Mouse (Mus musculus): ENCODE results near the gene Ceacam9. TPM values are rescaled to one million over a fixed set of nuclear protein-coding genes. Genes with fewer than 3 reads are reported as not detected.
"Not testable (repeated sequence)": the region's sequence is repeated elsewhere in the genome, so short reads cannot be mapped to it uniquely, and the experiment has no call there.

Ceacam9 gene
- polyA plus RNA-seq (2015; fragmentation: Nextera tagmentation; extraction: Ambion mirVana) = 0.13 and 0.18 TPM in 2 replicates

GRCm38 (mm10) chr7:16721629-16722028 lies at the start of gene Ceacam9:
TSS of gene Ceacam9 (plus strand) at chr7:16721929.
- 79% methylated on average over 2 of the region's 2 CpGs for WGBS
- Histone ChIP-seq H3K36me3 (no peaks in the 10 kb centered on the region), H3K9ac (replicated peaks) (no peak within 1 kb of the TSS), H3K4me3 (no peak within 1 kb of the TSS), H3K27me3 (no peaks in the 10 kb centered on the region), H3K9me3 (no peaks in the 10 kb centered on the region), H3K27ac (replicated peaks) (no peak within 1 kb of the TSS), H3K4me2 (replicated peaks) (no peak within 1 kb of the TSS), H3K4me1 (no peaks in the 10 kb centered on the region)
- no peak for ATAC-seq (replicated peaks)

GRCm38 (mm10) chr7:16673823-16674222 lies 47.9 kb upstream of the Ceacam9 start:
- Histone ChIP-seq H3K9ac (replicated peaks) (no peak overlapping the region), H3K4me1 (no peaks in the 10 kb centered on the region), H3K4me3 (no peak overlapping the region), H3K27ac (replicated peaks) (no peak overlapping the region), H3K36me3 (no peaks in the 10 kb centered on the region), H3K27me3 (no peaks in the 10 kb centered on the region), H3K4me2 (replicated peaks) (no peak overlapping the region), H3K9me3 (no peaks in the 10 kb centered on the region)
- 82% methylated on average over 1 of the region's 1 CpGs for WGBS
- no peak for ATAC-seq (replicated peaks)

GRCm38 (mm10) chr7:16674699-16675098 lies 47.0 kb upstream of the Ceacam9 start:
- ATAC-seq (replicated peaks); H3K36me3 ChIP-seq; H3K4me2 ChIP-seq (replicated peaks); H3K27ac ChIP-seq (replicated peaks); H3K4me3 ChIP-seq; H3K4me1 ChIP-seq; H3K27me3 ChIP-seq; H3K9ac ChIP-seq (replicated peaks); H3K9me3 ChIP-seq: not testable (repeated sequence)
- WGBS = 53% methylated on average over 5 of the region's 5 CpGs

- no peaks in the 10 kb centered on the region for H3K36me3 ChIP-seq
- H3K4me3 ChIP-seq = no peak within 1 kb of the TSS
- no peak within 1 kb of the TSS for H3K27ac ChIP-seq (replicated peaks)
- WGBS = 71% methylated on average over 1 of the region's 1 CpGs
- H3K9ac ChIP-seq (replicated peaks) = no peak within 1 kb of the TSS
- no peaks in the 10 kb centered on the region for H3K9me3 ChIP-seq
- no peaks in the 10 kb centered on the region for H3K4me1 ChIP-seq
- ATAC-seq (replicated peaks) = no peak
- H3K4me2 ChIP-seq (replicated peaks) = no peak within 1 kb of the TSS
- no peaks in the 10 kb centered on the region for H3K27me3 ChIP-seq
Observed at GRCm38 (mm10) chr7:16675605-16676004, 46.1 kb upstream of the Ceacam9 start, which contains the start of gene Ceacam15. TSS of gene Ceacam15 (minus strand) at chr7:16675705.

- H3K9ac ChIP-seq (replicated peaks); H3K27ac ChIP-seq (replicated peaks); H3K4me1 ChIP-seq; H3K36me3 ChIP-seq; H3K27me3 ChIP-seq; ATAC-seq (replicated peaks); H3K4me3 ChIP-seq; H3K4me2 ChIP-seq (replicated peaks); H3K9me3 ChIP-seq: not testable (repeated sequence)
- 39% methylated on average over 3 of the region's 3 CpGs for WGBS
Observed at GRCm38 (mm10) chr7:16680194-16680593, 41.5 kb upstream of the Ceacam9 start.

GRCm38 (mm10) chr7:16689196-16689595 lies 32.5 kb upstream of the Ceacam9 start:
- WGBS = 87% methylated on average over 5 of the region's 5 CpGs
- ATAC-seq (replicated peaks) = no peak
- Histone ChIP-seq H3K4me3 (no peak overlapping the region), H3K4me1 (no peaks in the 10 kb centered on the region), H3K36me3 (no peaks in the 10 kb centered on the region), H3K9me3 (no peaks in the 10 kb centered on the region; the same call in 1 of the 2 replicates), H3K9ac (replicated peaks) (no peak overlapping the region), H3K4me2 (replicated peaks) (no peak overlapping the region), H3K27me3 (no peaks in the 10 kb centered on the region), H3K27ac (replicated peaks) (no peak overlapping the region)

- Histone ChIP-seq H3K9ac (replicated peaks) (no peak overlapping the region), H3K36me3 (no peaks in the 10 kb centered on the region), H3K9me3 (no peaks in the 10 kb centered on the region), H3K4me2 (replicated peaks) (no peak overlapping the region), H3K27ac (replicated peaks) (no peak overlapping the region), H3K27me3 (no peaks in the 10 kb centered on the region), H3K4me1 (no peaks in the 10 kb centered on the region), H3K4me3 (no peak overlapping the region)
- no peak for ATAC-seq (replicated peaks)
- 39% methylated on average over 3 of the region's 3 CpGs for WGBS
Observed at GRCm38 (mm10) chr7:16695025-16695424, 26.7 kb upstream of the Ceacam9 start.

GRCm38 (mm10) chr7:16699042-16699441 lies 22.7 kb upstream of the Ceacam9 start:
- ATAC-seq (replicated peaks) = no peak
- H3K36me3 ChIP-seq = no peaks in the 10 kb centered on the region
- no peak overlapping the region for H3K4me2 ChIP-seq (replicated peaks)
- H3K27me3 ChIP-seq = no peaks in the 10 kb centered on the region
- H3K9me3 ChIP-seq = no peaks in the 10 kb centered on the region
- H3K4me3 ChIP-seq = no peak overlapping the region
- no peak overlapping the region for H3K27ac ChIP-seq (replicated peaks)
- WGBS = 51% methylated on average over 2 of the region's 2 CpGs
- H3K4me1 ChIP-seq = no peaks in the 10 kb centered on the region
- no peak overlapping the region for H3K9ac ChIP-seq (replicated peaks)

GRCm38 (mm10) chr7:16700583-16700982 lies 21.1 kb upstream of the Ceacam9 start:
- Histone ChIP-seq H3K4me1 (no peaks in the 10 kb centered on the region), H3K4me2 (replicated peaks) (no peak overlapping the region), H3K27ac (replicated peaks) (no peak overlapping the region), H3K27me3 (no peaks in the 10 kb centered on the region), H3K4me3 (no peak overlapping the region), H3K9ac (replicated peaks) (no peak overlapping the region), H3K9me3 (no peaks in the 10 kb centered on the region), H3K36me3 (no peaks in the 10 kb centered on the region)
- WGBS = 80% methylated on average over 5 of the region's 5 CpGs
- ATAC-seq (replicated peaks) = no peak

- Histone ChIP-seq H3K4me3 (no peak overlapping the region), H3K27me3 (no peaks in the 10 kb centered on the region), H3K9ac (replicated peaks) (no peak overlapping the region), H3K27ac (replicated peaks) (no peak overlapping the region), H3K36me3 (no peaks in the 10 kb centered on the region), H3K4me1 (no peaks in the 10 kb centered on the region), H3K4me2 (replicated peaks) (no peak overlapping the region), H3K9me3 (no peaks in the 10 kb centered on the region)
- ATAC-seq (replicated peaks) = no peak
- 67% methylated on average over 9 of the region's 9 CpGs for WGBS
Observed at GRCm38 (mm10) chr7:16706385-16706784, 15.3 kb upstream of the Ceacam9 start.

GRCm38 (mm10) chr7:16708244-16708643 lies 13.5 kb upstream of the Ceacam9 start:
- H3K27me3 ChIP-seq = no peaks in the 10 kb centered on the region
- H3K4me3 ChIP-seq = no peak overlapping the region
- H3K27ac ChIP-seq (replicated peaks) = no peak overlapping the region
- WGBS = 28% methylated on average over 9 of the region's 9 CpGs
- no peaks in the 10 kb centered on the region for H3K9me3 ChIP-seq
- H3K4me2 ChIP-seq (replicated peaks) = no peak overlapping the region
- no peak for ATAC-seq (replicated peaks)
- H3K4me1 ChIP-seq = no peaks in the 10 kb centered on the region
- no peaks in the 10 kb centered on the region for H3K36me3 ChIP-seq
- no peak overlapping the region for H3K9ac ChIP-seq (replicated peaks)

GRCm38 (mm10) chr7:16710604-16711003 lies 11.1 kb upstream of the Ceacam9 start:
- H3K9me3 ChIP-seq = no peaks in the 10 kb centered on the region
- H3K4me1 ChIP-seq = no peaks in the 10 kb centered on the region
- no peak overlapping the region for H3K4me3 ChIP-seq
- no peaks in the 10 kb centered on the region for H3K27me3 ChIP-seq
- no peak overlapping the region for H3K9ac ChIP-seq (replicated peaks)
- WGBS = 79% methylated on average over 5 of the region's 5 CpGs
- no peak overlapping the region for H3K4me2 ChIP-seq (replicated peaks)
- H3K36me3 ChIP-seq = no peaks in the 10 kb centered on the region
- ATAC-seq (replicated peaks) = no peak
- H3K27ac ChIP-seq (replicated peaks) = no peak overlapping the region

GRCm38 (mm10) chr7:16712633-16713415 lies 8.9 kb upstream of the Ceacam9 start:
- Histone ChIP-seq H3K9me3 (no peaks in the 10 kb centered on the region), H3K27ac (replicated peaks) (no peak overlapping the region), H3K4me1 (no peaks in the 10 kb centered on the region), H3K4me2 (replicated peaks) (no peak overlapping the region), H3K9ac (replicated peaks) (no peak overlapping the region), H3K4me3 (no peak overlapping the region), H3K36me3 (no peaks in the 10 kb centered on the region), H3K27me3 (no peaks in the 10 kb centered on the region)
- no peak for ATAC-seq (replicated peaks)
- 82% methylated on average over 13 of the region's 13 CpGs for WGBS

Measured in forebrain, embryonic 15.5 days (tissue).